Mouse (Mus musculus): ENCODE results near the gene Trim69. TPM values are rescaled to one million over a fixed set of nuclear protein-coding genes. Genes with fewer than 3 reads are reported as not detected.
"Not testable (repeated sequence)": the region's sequence is repeated elsewhere in the genome, so short reads cannot be mapped to it uniquely, and the experiment has no call there.

Gene Trim69
- polyA plus RNA-seq, 1 experiment from 2014 or later = not detected

DNA sequence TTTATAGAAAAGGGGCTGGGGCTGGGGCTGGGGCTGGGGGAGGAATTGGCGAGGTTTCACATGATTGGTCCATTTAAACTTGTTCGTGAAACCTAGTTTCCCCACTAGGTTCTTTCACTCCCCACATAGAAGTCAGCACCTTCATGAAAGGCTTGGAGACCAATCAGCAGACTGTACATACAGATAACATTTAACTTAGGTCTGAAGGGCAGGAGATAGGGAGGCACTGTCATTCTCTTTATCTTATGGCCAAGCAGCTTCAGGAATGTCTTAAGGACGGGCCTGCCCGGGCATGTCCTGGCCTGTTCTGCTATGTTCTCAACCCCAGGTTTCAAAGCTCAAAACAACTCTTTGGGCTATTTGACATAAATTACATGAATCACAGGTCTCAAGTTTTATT, 56.6 kb downstream of the Trim69 start:
- not testable (repeated sequence) for ATAC-seq (ENCODE audit: insufficient number of reproducible peaks, insufficient read depth, low FRiP score, low TSS enrichment, low read depth); H3K36me3 ChIP-seq; H3K27ac ChIP-seq; H3K4me1 ChIP-seq (replicated peaks); H3K4me2 ChIP-seq; H3K9me3 ChIP-seq; H3K9ac ChIP-seq (replicated peaks); H3K4me3 ChIP-seq (replicated peaks); H3K27me3 ChIP-seq
- 87% methylated on average over 4 of the region's 4 CpGs for WGBS

DNA sequence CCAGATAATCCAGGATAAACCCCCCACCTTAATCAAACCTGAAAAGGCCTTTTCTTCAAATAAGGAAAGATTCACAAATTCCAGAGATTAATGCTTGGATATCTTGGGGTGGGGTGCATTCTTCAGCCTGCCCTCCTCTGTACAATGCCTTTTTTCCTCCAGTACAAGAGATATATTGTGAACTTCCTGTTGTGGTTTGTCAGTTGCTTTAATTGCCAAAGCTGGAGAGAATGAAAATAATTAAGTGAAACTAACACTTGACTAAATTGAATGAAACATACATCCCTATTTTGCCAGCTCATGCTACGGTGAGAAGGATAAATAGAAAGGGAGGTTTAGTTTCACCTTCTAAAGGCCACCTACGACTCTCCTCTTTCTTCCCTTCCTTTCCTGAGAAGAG, 57.7 kb downstream of the Trim69 start:
- Histone ChIP-seq H3K4me3 (replicated peaks) (no peak overlapping the region), H3K9ac (replicated peaks) (no peak overlapping the region), H3K4me2 (no peak overlapping the region), H3K36me3 (no peaks in the 10 kb centered on the region), H3K9me3 (no peaks in the 10 kb centered on the region), H3K27me3 (no peaks in the 10 kb centered on the region), H3K4me1 (replicated peaks) (no peaks in the 10 kb centered on the region), H3K27ac (no peak overlapping the region)
- 88% methylated on average over 2 of the region's 2 CpGs for WGBS
- ATAC-seq (ENCODE audit: insufficient number of reproducible peaks, insufficient read depth, low FRiP score, low TSS enrichment, low read depth) = no peak

DNA sequence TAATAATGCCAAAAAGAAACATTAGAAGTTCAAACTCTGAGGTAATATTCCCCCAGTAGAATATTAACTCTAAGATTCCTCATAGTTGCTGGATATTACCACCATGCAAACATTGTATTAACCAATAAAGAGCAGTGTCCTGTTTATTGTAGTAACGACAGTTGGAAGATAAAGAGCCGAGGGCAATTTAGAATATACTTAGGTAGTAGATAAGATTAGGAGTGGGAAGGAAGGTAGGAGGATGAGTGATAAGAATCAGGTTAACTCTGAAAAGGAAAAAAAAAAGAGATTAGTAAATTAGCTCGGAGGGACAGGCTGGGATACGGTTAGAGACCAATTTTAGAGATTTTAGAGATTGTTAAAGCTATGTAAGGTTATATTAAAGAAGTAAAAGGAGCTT, 60.9 kb downstream of the Trim69 start:
- Histone ChIP-seq H3K9me3 (no peaks in the 10 kb centered on the region), H3K4me3 (replicated peaks) (no peak overlapping the region), H3K27ac (no peak overlapping the region), H3K36me3 (no peaks in the 10 kb centered on the region), H3K9ac (replicated peaks) (no peak overlapping the region), H3K4me2 (no peak overlapping the region), H3K27me3 (no peaks in the 10 kb centered on the region), H3K4me1 (replicated peaks) (no peaks in the 10 kb centered on the region)
- WGBS = 59% methylated on average over 4 of the region's 4 CpGs
- no peak for ATAC-seq (ENCODE audit: insufficient number of reproducible peaks, insufficient read depth, low FRiP score, low TSS enrichment, low read depth)

GRCm38 (mm10) chr2:122221798-122222197, 61.3 kb downstream of the Trim69 start:
- H3K9me3 ChIP-seq = no peaks in the 10 kb centered on the region
- H3K4me1 ChIP-seq (replicated peaks) = no peaks in the 10 kb centered on the region
- ATAC-seq (ENCODE audit: insufficient number of reproducible peaks, insufficient read depth, low FRiP score, low TSS enrichment, low read depth) = no peak
- H3K9ac ChIP-seq (replicated peaks) = no peak overlapping the region
- H3K4me2 ChIP-seq = no peak overlapping the region
- no peak overlapping the region for H3K4me3 ChIP-seq (replicated peaks)
- no peaks in the 10 kb centered on the region for H3K36me3 ChIP-seq
- WGBS = 22% methylated on average over 5 of the region's 5 CpGs
- H3K27me3 ChIP-seq = no peaks in the 10 kb centered on the region
- no peak overlapping the region for H3K27ac ChIP-seq

GRCm38 (mm10) chr2:122222272-122222671, 61.8 kb downstream of the Trim69 start:
- no peak for ATAC-seq (ENCODE audit: insufficient number of reproducible peaks, insufficient read depth, low FRiP score, low TSS enrichment, low read depth)
- whole genome bisulfite sequencing = 84% methylated on average over 5 of the region's 5 CpGs
- no peak overlapping the region for H3K4me2 ChIP-seq
- H3K27me3 ChIP-seq = no peaks in the 10 kb centered on the region
- H3K27ac ChIP-seq = no peak overlapping the region
- no peaks in the 10 kb centered on the region for H3K4me1 ChIP-seq (replicated peaks)
- H3K9me3 ChIP-seq = no peaks in the 10 kb centered on the region
- H3K9ac ChIP-seq (replicated peaks) = no peak overlapping the region
- H3K4me3 ChIP-seq (replicated peaks) = no peak overlapping the region
- H3K36me3 ChIP-seq = no peaks in the 10 kb centered on the region

DNA sequence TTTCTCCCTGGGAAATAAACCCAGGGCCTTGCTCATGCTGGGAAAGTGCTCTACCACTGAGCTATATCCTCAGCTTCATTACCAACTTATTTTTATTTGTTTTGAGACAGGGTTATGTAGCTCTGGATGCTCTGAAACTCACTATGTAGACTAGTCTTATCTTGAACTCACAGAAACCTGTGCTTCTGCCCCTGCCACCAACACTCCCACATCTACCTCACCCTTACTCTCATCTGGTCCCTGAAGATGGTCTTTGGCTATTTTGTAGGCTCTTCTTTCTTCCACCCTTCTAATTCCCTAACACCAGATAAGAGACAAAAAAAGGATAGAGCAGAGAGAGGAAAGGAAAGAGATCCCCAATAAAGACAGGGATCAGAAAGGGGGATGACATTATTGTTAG, 63.2 kb downstream of the Trim69 start:
- no peaks in the 10 kb centered on the region for H3K36me3 ChIP-seq
- H3K9ac ChIP-seq (replicated peaks) = no peak overlapping the region
- no peak overlapping the region for H3K27ac ChIP-seq
- no peak for ATAC-seq (ENCODE audit: insufficient number of reproducible peaks, insufficient read depth, low FRiP score, low TSS enrichment, low read depth)
- H3K4me1 ChIP-seq (replicated peaks) = no peaks in the 10 kb centered on the region
- no peaks in the 10 kb centered on the region for H3K27me3 ChIP-seq
- no peak overlapping the region for H3K4me2 ChIP-seq
- H3K4me3 ChIP-seq (replicated peaks) = no peak overlapping the region
- no peaks in the 10 kb centered on the region for H3K9me3 ChIP-seq

Other genes starting within 250 kb of the Trim69 start
- 77.5 and 82.6 TPM in 2 replicates for gene Ctdspl2, start 204.7 kb upstream of the Trim69 start, polyA plus RNA-seq (2016; fragmentation: Nextera tagmentation; extraction: Ambion mirVana)
- 0.20 and 0.28 TPM in 2 replicates for gene Mageb3, start 204.6 kb upstream of the Trim69 start, polyA plus RNA-seq (2016; fragmentation: Nextera tagmentation; extraction: Ambion mirVana)
- gene Eif3j1, start 132.2 kb upstream of the Trim69 start, polyA plus RNA-seq (2016; fragmentation: Nextera tagmentation; extraction: Ambion mirVana) = 12.7 and 14.7 TPM in 2 replicates
- gene Spg11, start 42.3 kb upstream of the Trim69 start, polyA plus RNA-seq (2016; fragmentation: Nextera tagmentation; extraction: Ambion mirVana) = 12.1 and 13.1 TPM in 2 replicates
- 135 and 147 TPM in 2 replicates for gene B2m, start 13.0 kb upstream of the Trim69 start, polyA plus RNA-seq (2016; fragmentation: Nextera tagmentation; extraction: Ambion mirVana)
- not detected in 2 replicates for gene Patl2, start 25.5 kb downstream of the Trim69 start, polyA plus RNA-seq (2016; fragmentation: Nextera tagmentation; extraction: Ambion mirVana)
- gene Terb2, start 25.6 kb downstream of the Trim69 start, polyA plus RNA-seq (2016; fragmentation: Nextera tagmentation; extraction: Ambion mirVana) = not detected in 2 replicates
- gene Sord, start 74.0 kb downstream of the Trim69 start, polyA plus RNA-seq (2016; fragmentation: Nextera tagmentation; extraction: Ambion mirVana) = 16.6 and 18.7 TPM in 2 replicates
- gene Duox2, start 137.7 kb downstream of the Trim69 start, polyA plus RNA-seq (2016; fragmentation: Nextera tagmentation; extraction: Ambion mirVana) = not detected in 2 replicates
- gene Duoxa2, start 138.2 kb downstream of the Trim69 start, polyA plus RNA-seq (2016; fragmentation: Nextera tagmentation; extraction: Ambion mirVana) = not detected in 2 replicates
- gene Duoxa1, start 153.0 kb downstream of the Trim69 start, polyA plus RNA-seq (2016; fragmentation: Nextera tagmentation; extraction: Ambion mirVana) = 1.1 and 1.2 TPM in 2 replicates
- 0.13 and 0.22 TPM in 2 replicates for gene Duox1, start 155.0 kb downstream of the Trim69 start, polyA plus RNA-seq (2016; fragmentation: Nextera tagmentation; extraction: Ambion mirVana)
- 5.4 and 6.5 TPM in 2 replicates for gene Shf, start 208.5 kb downstream of the Trim69 start, polyA plus RNA-seq (2016; fragmentation: Nextera tagmentation; extraction: Ambion mirVana)

Measured in limb, embryonic 12.5 days (tissue).